Mouse (Mus musculus): ENCODE results near the gene Mrps18a. TPM values are rescaled to one million over a fixed set of nuclear protein-coding genes. Genes with fewer than 3 reads are reported as not detected.
A peak's percentile ranks its signal among the peaks of the same experiment; 100 is the strongest.

Mrps18a gene
- polyA plus RNA-seq, 1 experiment from 2014 or later = 129 TPM

GRCm38 (mm10) chr17:46086341-46086870, 24.4 kb upstream of the Mrps18a start:
- 48% methylated on average over 17 of the region's 17 CpGs for WGBS
- Histone ChIP-seq H3K9ac (ENCODE audit: low read length) (no peak overlapping the region), H3K9me3 (replicated peaks; ENCODE audit: control insufficient read depth, low read length) (no peaks in the 10 kb centered on the region), H3K27me3 (ENCODE audit: control insufficient read depth, insufficient read depth, low read length) (no peaks in the 10 kb centered on the region), H3K4me1 (ENCODE audit: control insufficient read depth, insufficient read depth, low read length) (peaks cover 24% of the 10 kb centered on the region), H3K4me2 (ENCODE audit: low read depth, low read length) (no peak overlapping the region), H3K27ac (ENCODE audit: low read length) (no peak overlapping the region), H3K36me3 (ENCODE audit: control insufficient read depth, insufficient read depth) (no peaks in the 10 kb centered on the region), H3K4me3 (ENCODE audit: low read length) (no peak overlapping the region)
- no peak for ATAC-seq (replicated peaks; ENCODE audit: extremely low read depth, insufficient read depth, low FRiP score)

DNA sequence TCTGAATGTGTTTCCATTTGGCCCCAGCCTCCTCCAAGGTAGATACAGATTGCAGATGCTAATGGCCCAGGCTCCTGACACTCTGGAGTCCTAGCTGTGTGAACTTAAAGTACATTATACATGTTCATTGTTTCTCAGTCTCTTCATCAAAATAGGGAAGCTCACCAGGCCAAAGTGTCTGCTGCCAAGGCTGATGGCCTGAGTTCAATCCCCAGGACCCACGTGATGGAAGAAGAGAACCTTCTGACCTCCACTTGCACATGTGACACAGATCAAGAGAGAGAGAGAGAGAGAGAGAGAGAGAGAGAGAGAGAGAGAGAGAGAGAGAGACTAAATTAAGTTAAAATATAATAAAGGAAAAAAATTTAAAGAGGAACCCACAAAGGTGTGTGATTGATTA, 19.4 kb upstream of the Mrps18a start:
- Histone ChIP-seq H3K4me1 (ENCODE audit: control insufficient read depth, insufficient read depth, low read length) (0 out of 2 replicates have a peak, but pooled peaks cover 2% of the 10 kb centered on the region), H3K27me3 (ENCODE audit: control insufficient read depth, insufficient read depth, low read length) (no peaks in the 10 kb centered on the region; the same call in 1 of the 2 replicates), H3K9me3 (replicated peaks; ENCODE audit: control insufficient read depth, low read length) (no peaks in the 10 kb centered on the region), H3K4me3 (ENCODE audit: low read length) (no peak overlapping the region), H3K27ac (ENCODE audit: low read length) (no peak overlapping the region), H3K9ac (ENCODE audit: low read length) (no peak overlapping the region), H3K36me3 (ENCODE audit: control insufficient read depth, insufficient read depth) (no peaks in the 10 kb centered on the region), H3K4me2 (ENCODE audit: low read depth, low read length) (no peak overlapping the region)
- ATAC-seq (replicated peaks; ENCODE audit: extremely low read depth, insufficient read depth, low FRiP score) = no peak
- 87% methylated on average over 1 of the region's 1 CpGs for WGBS

DNA sequence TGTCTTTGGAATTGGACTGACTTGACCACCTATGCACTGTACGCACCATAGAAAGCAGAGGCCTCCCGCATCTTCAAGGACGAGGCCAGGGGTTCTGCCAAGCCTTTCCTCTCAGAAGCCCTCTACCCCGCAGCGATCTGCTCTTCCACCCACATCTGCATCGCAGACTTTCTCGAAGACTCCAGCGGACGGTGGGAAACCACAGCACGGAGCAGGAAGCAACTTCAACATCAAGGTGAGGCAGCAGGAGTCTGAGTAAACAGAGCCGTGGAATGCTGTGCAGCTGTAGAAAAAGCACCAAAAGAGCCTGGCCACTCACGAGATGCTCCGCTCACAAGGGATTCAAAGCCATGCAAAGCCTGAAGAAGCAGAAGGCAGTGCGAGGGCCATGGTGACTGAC, 18.9 kb upstream of the Mrps18a start:
- no peak overlapping the region for H3K9ac ChIP-seq (ENCODE audit: low read length)
- no peaks in the 10 kb centered on the region for H3K36me3 ChIP-seq (ENCODE audit: control insufficient read depth, insufficient read depth)
- H3K9me3 ChIP-seq (replicated peaks; ENCODE audit: control insufficient read depth, low read length) = no peaks in the 10 kb centered on the region
- ATAC-seq (replicated peaks; ENCODE audit: extremely low read depth, insufficient read depth, low FRiP score) = no peak
- 76% methylated on average over 14 of the region's 14 CpGs for WGBS
- no peaks in the 10 kb centered on the region for H3K4me1 ChIP-seq (ENCODE audit: control insufficient read depth, insufficient read depth, low read length)
- no peak overlapping the region for H3K27ac ChIP-seq (ENCODE audit: low read length)
- H3K4me3 ChIP-seq (ENCODE audit: low read length) = no peak overlapping the region
- no peaks in the 10 kb centered on the region; the same call in 1 of the 2 replicates for H3K27me3 ChIP-seq (ENCODE audit: control insufficient read depth, insufficient read depth, low read length)
- no peak overlapping the region for H3K4me2 ChIP-seq (ENCODE audit: low read depth, low read length)

DNA sequence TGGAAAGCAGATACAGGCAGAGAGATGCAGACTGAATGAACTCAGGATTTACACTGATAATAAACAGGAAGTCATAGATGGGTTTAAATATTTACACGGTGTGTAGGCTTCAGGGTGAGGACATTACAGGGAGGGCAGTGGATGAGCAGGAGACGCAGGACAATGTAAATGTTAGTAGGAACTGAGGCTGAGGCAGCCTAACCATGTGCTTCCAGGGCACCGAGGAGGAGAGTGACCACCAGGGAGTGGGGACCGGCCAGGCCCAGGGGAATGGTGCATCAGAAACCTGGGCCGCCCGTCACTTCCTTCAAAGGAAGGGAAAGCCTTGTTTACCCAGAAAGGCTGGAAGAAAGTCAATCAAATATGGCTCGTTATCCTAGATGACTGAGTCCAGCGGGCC, 12.3 kb upstream of the Mrps18a start:
- Histone ChIP-seq H3K27ac (ENCODE audit: low read length) (no peak overlapping the region), H3K27me3 (ENCODE audit: control insufficient read depth, insufficient read depth, low read length) (no peaks in the 10 kb centered on the region; the same call in 1 of the 2 replicates), H3K4me1 (ENCODE audit: control insufficient read depth, insufficient read depth, low read length) (no peaks in the 10 kb centered on the region), H3K4me2 (ENCODE audit: low read depth, low read length) (no peak overlapping the region), H3K9me3 (replicated peaks; ENCODE audit: control insufficient read depth, low read length) (no peaks in the 10 kb centered on the region), H3K36me3 (ENCODE audit: control insufficient read depth, insufficient read depth) (no peaks in the 10 kb centered on the region), H3K9ac (ENCODE audit: low read length) (no peak overlapping the region), H3K4me3 (ENCODE audit: low read length) (no peak overlapping the region)
- no peak for ATAC-seq (replicated peaks; ENCODE audit: extremely low read depth, insufficient read depth, low FRiP score)
- 41% methylated on average over 8 of the region's 8 CpGs for WGBS

DNA sequence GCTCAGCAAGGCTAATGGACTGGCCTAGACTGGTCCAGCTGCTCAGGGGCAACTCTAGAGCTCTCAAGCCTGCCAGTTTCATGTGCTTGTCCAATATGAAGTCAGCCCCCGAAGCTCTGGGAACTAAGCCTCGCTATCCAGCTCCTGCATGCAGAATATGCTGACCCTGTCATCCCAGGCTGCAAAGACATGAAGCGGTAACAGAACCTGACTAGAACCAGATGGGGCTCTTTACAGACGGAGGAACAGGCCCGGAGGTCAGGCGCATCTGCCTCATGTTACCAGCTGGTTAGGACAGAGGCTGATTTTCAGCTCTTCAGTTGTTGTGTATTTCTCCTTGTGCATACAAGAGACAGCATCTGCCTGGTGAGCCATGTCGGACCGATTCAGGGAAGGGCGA, 8.9 kb upstream of the Mrps18a start:
- 83% methylated on average over 9 of the region's 9 CpGs for WGBS
- Histone ChIP-seq H3K27me3 (ENCODE audit: control insufficient read depth, insufficient read depth, low read length) (no peaks in the 10 kb centered on the region), H3K27ac (ENCODE audit: low read length) (no peak overlapping the region), H3K4me2 (ENCODE audit: low read depth, low read length) (no peak overlapping the region), H3K36me3 (ENCODE audit: control insufficient read depth, insufficient read depth) (no peaks in the 10 kb centered on the region), H3K9ac (ENCODE audit: low read length) (no peak overlapping the region), H3K4me1 (ENCODE audit: control insufficient read depth, insufficient read depth, low read length) (peaks cover 3% of the 10 kb centered on the region), H3K9me3 (replicated peaks; ENCODE audit: control insufficient read depth, low read length) (no peaks in the 10 kb centered on the region), H3K4me3 (ENCODE audit: low read length) (no peak overlapping the region)
- ATAC-seq (replicated peaks; ENCODE audit: extremely low read depth, insufficient read depth, low FRiP score) = no peak

DNA sequence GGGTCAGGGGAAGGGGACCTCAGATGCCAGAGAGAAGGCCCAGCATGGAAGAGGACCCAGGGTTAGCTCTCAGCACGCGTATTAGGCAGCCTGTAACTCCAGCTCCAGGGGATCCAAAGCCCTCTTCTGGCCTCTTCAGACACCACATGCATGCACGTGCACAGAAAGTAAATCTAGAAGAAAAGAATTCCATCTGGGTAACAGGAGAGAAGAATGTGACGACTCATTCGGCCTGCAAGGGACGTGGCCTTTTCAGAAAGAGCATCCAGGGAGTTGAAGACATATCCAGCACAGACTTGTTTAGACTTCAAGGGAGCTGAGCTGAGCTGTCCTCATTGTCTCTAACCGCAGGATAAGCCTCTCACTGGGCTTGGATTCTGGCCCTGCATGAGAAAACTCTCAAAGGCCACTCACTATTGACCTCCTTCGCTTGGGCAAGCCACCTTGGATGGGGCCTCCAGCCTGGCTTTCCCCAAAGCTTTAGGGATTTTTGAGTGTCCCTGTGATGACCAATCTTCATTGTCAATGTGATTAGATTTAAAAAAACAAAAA, 8.1 kb upstream of the Mrps18a start:
- H3K9me3 ChIP-seq (replicated peaks; ENCODE audit: control insufficient read depth, low read length) = no peaks in the 10 kb centered on the region
- no peaks in the 10 kb centered on the region for H3K36me3 ChIP-seq (ENCODE audit: control insufficient read depth, insufficient read depth)
- WGBS = 62% methylated on average over 8 of the region's 8 CpGs
- ATAC-seq (replicated peaks; ENCODE audit: extremely low read depth, insufficient read depth, low FRiP score) = no peak
- H3K4me1 ChIP-seq (ENCODE audit: control insufficient read depth, insufficient read depth, low read length) = peaks cover 3% of the 10 kb centered on the region
- no peaks in the 10 kb centered on the region for H3K27me3 ChIP-seq (ENCODE audit: control insufficient read depth, insufficient read depth, low read length)
- no peak overlapping the region for H3K9ac ChIP-seq (ENCODE audit: low read length)
- no peak overlapping the region for H3K4me3 ChIP-seq (ENCODE audit: low read length)
- H3K4me2 ChIP-seq (ENCODE audit: low read depth, low read length) = no peak overlapping the region
- no peak overlapping the region for H3K27ac ChIP-seq (ENCODE audit: low read length)

DNA sequence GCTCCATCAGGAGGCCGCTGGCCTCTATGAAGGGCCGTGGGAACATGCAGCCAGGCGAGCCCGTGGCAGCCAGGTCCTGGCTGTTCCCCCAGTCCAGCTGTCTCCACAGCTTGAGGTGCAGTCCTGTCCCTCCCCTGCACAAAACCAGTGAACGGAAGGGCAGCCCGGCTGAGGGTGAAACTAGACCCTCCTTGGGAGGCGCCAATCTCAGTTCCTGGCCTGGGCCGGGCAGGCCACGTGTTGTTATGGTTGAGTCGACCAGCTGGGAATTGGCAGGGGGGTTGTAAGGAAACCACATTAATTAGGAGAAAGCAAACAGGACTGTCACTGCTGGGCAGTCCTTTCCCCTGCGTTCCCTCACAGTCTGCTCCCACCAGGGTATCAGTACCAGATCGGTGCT, 6.3 kb upstream of the Mrps18a start:
- ATAC-seq (replicated peaks; ENCODE audit: extremely low read depth, insufficient read depth, low FRiP score) = peak; percentile 88
- Histone ChIP-seq H3K27me3 (ENCODE audit: control insufficient read depth, insufficient read depth, low read length) (peaks cover 2% of the 10 kb centered on the region), H3K9me3 (replicated peaks; ENCODE audit: control insufficient read depth, low read length) (no peaks in the 10 kb centered on the region), H3K4me1 (ENCODE audit: control insufficient read depth, insufficient read depth, low read length) (peaks cover 3% of the 10 kb centered on the region), H3K36me3 (ENCODE audit: control insufficient read depth, insufficient read depth) (no peaks in the 10 kb centered on the region), H3K4me2 (ENCODE audit: low read depth, low read length) (no peak overlapping the region), H3K4me3 (ENCODE audit: low read length) (no peak overlapping the region), H3K27ac (ENCODE audit: low read length) (peak overlapping the region; percentile 46), H3K9ac (ENCODE audit: low read length) (peak overlapping the region; percentile 50; the same call in 1 of the 2 replicates)
- WGBS = 25% methylated on average over 12 of the region's 12 CpGs

- 72% methylated on average over 4 of the region's 4 CpGs for WGBS
- H3K27me3 ChIP-seq (ENCODE audit: control insufficient read depth, insufficient read depth, low read length) = peaks cover 7% of the 10 kb centered on the region
- H3K9me3 ChIP-seq (replicated peaks; ENCODE audit: control insufficient read depth, low read length) = no peaks in the 10 kb centered on the region
- H3K9ac ChIP-seq (ENCODE audit: low read length) = no peak overlapping the region
- no peak overlapping the region for H3K4me3 ChIP-seq (ENCODE audit: low read length)
- no peak overlapping the region for H3K4me2 ChIP-seq (ENCODE audit: low read depth, low read length)
- H3K36me3 ChIP-seq (ENCODE audit: control insufficient read depth, insufficient read depth) = no peaks in the 10 kb centered on the region
- ATAC-seq (replicated peaks; ENCODE audit: extremely low read depth, insufficient read depth, low FRiP score) = no peak
- H3K27ac ChIP-seq (ENCODE audit: low read length) = no peak overlapping the region
- H3K4me1 ChIP-seq (ENCODE audit: control insufficient read depth, insufficient read depth, low read length) = peaks cover 9% of the 10 kb centered on the region
These were observed 2.5 kb upstream of the Mrps18a start for GRCm38 (mm10) chr17:46108286-46108685.

DNA sequence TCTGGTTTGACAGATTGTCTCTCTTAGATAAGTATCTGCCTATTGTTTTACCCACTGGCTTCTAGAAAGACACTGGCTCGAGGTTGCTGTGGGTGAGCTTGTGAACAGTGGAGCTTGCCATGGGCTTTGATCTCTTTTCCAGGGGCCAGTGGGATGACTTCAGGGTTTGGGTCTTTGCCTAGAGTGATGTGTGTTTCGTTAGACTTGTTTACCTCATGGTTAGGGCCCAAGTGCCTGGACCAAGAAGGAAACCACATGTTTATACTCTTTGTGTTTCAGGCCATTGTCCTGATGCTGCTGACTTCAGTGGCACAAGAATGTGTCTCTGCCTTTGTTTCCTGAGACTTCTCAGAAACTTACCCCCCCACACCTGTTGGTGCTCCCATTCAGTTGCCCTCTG, 4.7 kb downstream of the Mrps18a start:
- H3K27me3 ChIP-seq (ENCODE audit: control insufficient read depth, insufficient read depth, low read length) = no peaks in the 10 kb centered on the region
- H3K27ac ChIP-seq (ENCODE audit: low read length) = peak overlapping the region; percentile 12; the same call in 1 of the 2 replicates
- H3K36me3 ChIP-seq (ENCODE audit: control insufficient read depth, insufficient read depth) = peaks cover 5% of the 10 kb centered on the region; the same call in 1 of the 2 replicates
- H3K9me3 ChIP-seq (replicated peaks; ENCODE audit: control insufficient read depth, low read length) = no peaks in the 10 kb centered on the region
- H3K9ac ChIP-seq (ENCODE audit: low read length) = no peak overlapping the region
- WGBS = 49% methylated on average over 2 of the region's 2 CpGs
- no peak overlapping the region for H3K4me3 ChIP-seq (ENCODE audit: low read length)
- no peak for ATAC-seq (replicated peaks; ENCODE audit: extremely low read depth, insufficient read depth, low FRiP score)
- H3K4me1 ChIP-seq (ENCODE audit: control insufficient read depth, insufficient read depth, low read length) = peaks cover 6% of the 10 kb centered on the region
- H3K4me2 ChIP-seq (ENCODE audit: low read depth, low read length) = no peak overlapping the region
